ENCODE assay signal across 8 mouse cellular contexts in the genomic region with DNA sequence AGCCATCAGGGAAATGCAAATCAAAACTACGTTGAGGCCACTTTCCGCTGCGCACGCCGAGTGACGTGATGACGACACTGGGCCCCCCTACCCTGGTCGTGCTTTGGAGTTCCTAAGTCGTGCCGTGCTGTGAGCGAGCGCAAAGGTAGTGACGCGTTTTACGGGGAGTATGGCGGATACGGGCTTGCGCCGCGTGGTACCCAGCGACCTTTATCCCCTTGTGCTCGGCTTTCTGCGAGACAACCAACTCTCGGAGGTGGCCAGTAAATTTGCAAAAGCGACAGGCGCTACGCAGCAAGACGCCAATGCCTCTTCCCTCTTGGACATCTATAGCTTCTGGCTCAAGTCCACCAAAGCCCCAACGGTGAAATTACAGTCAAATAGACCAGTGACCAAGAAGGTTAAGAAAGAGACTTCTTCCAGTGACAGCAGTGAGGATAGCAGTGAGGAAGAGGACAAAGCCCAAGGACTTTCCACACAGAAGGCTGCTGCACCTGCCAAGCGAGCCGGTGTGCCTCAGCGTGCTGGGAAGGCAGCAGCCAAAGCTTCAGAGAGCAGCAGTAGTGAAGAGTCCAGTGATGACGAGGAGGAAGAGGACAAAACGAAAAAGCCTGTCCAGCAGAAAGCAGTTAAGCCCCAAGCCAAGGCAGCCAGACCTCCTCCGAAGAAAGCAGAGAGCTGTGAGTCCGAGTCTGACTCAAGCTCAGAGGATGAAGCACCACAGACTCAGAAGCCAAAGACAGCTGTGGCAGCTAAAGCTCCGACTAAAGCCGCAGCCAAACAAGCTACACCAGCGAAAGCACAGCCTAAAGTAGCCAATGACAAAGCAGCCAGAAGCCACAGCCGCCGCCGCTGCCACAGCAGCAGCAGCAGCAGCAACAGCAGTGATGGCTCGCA.
DNase-seq lines count a peak whose midpoint lies in the region; ATAC-seq and TF ChIP-seq lines count a peak whose summit lies in the region.

No protein-coding gene starts in this region.

- ATAC-seq in embryonic facial prominence, embryonic 11.5 days (replicated peaks; ENCODE audit: insufficient number of reproducible peaks, low FRiP score, low TSS enrichment, low read depth), result peak; percentile 88
- ATAC-seq in heart, embryonic 14.5 days (ENCODE audit: insufficient number of reproducible peaks, insufficient read depth, low FRiP score, low read depth), result no peak
- peak; percentile 42; the same call in 1 of the 2 replicates for ATAC-seq in lung, embryonic 15.5 days (ENCODE audit: borderline replicate concordance, extremely low read depth, low FRiP score, low TSS enrichment)

- H3K4me1 ChIP-seq in CH12.LX (ENCODE audit: control insufficient read depth in 1 of 2, insufficient read depth in 2 of 2), result peaks cover 0 to 3% of the 10 kb centered on the region in 2 experiments; a peak in 1 of 4 replicates
- no peaks in the 10 kb centered on the region for H3K4me1 ChIP-seq in embryonic facial prominence, embryonic 11.5 days (ENCODE audit: control insufficient read depth, insufficient read depth, low read length)
- H3K4me1 ChIP-seq in heart, embryonic 14.5 days (ENCODE audit: control insufficient read depth in 2 of 2, insufficient read depth in 2 of 2, low read length in 2 of 2), result no peaks in the 10 kb centered on the region
- no peaks in the 10 kb centered on the region for H3K4me1 ChIP-seq in lung, embryonic 15.5 days

- no peaks in the 10 kb centered on the region for H3K36me3 ChIP-seq in CH12.LX (replicated peaks in 1 of 2; ENCODE audit: control insufficient read depth in 1 of 2, insufficient read depth in 1 of 2, low read length in 1 of 2)
- no peaks in the 10 kb centered on the region for H3K36me3 ChIP-seq in embryonic facial prominence, embryonic 11.5 days (replicated peaks; ENCODE audit: control insufficient read depth, insufficient read depth, low read depth, low read length)
- H3K36me3 ChIP-seq in heart, embryonic 14.5 days (ENCODE audit: control insufficient read depth, insufficient read depth, low read length), result no peaks in the 10 kb centered on the region
- no peaks in the 10 kb centered on the region for H3K36me3 ChIP-seq in lung, embryonic 15.5 days

- no peaks in the 10 kb centered on the region for H3K27me3 ChIP-seq in CH12.LX (replicated peaks)
- H3K27me3 ChIP-seq in embryonic facial prominence, embryonic 11.5 days (ENCODE audit: control insufficient read depth, insufficient read depth, low read length), result no peaks in the 10 kb centered on the region
- no peaks in the 10 kb centered on the region for H3K27me3 ChIP-seq in heart, embryonic 14.5 days (ENCODE audit: control insufficient read depth, insufficient read depth, low read length)
- H3K27me3 ChIP-seq in lung, embryonic 15.5 days, result no peaks in the 10 kb centered on the region

- no peak for TF ChIP-seq RAD21 in CH12.LX (IDR thresholded peaks at IDR 0.05; ENCODE audit: low read depth, low read length)

- no peaks in the 10 kb centered on the region; the same call in 1 of the 2 replicates for H3K79me2 ChIP-seq in CH12.LX (replicated peaks; ENCODE audit: control insufficient read depth, extremely low read depth, insufficient read depth, poor library complexity, severe bottlenecking)

- peak overlapping the region; percentile 53 for H3K9ac ChIP-seq in CH12.LX (ENCODE audit: insufficient read depth, low read depth)
- H3K9ac ChIP-seq in embryonic facial prominence, embryonic 11.5 days (replicated peaks; ENCODE audit: low read length), result peak overlapping the region; percentile 18
- H3K9ac ChIP-seq in heart, embryonic 14.5 days (ENCODE audit: low read length), result peak overlapping the region; percentile 31; the same call in 1 of the 2 replicates
- no peak overlapping the region for H3K9ac ChIP-seq in lung, embryonic 15.5 days

- peak; percentile 65 for TF ChIP-seq POLR2A in CH12.LX (IDR thresholded peaks at IDR 0.05; ENCODE audit: low read depth, low read length)

- DNase-seq in CH12.LX (ENCODE audit: extremely low read depth), result no peak
- DNase-seq in adrenal gland, adult 8-10 months, result peak; percentile 4
- peak; percentile 71 for DNase-seq in embryonic facial prominence, embryonic 11.5 days (ENCODE audit: low spot score)
- DNase-seq in layer of hippocampus, adult 9-11 months, result peak; percentile 45
- peak; percentile 78 for DNase-seq in retina, postnatal 1 day
- no peak for DNase-seq in spleen, postnatal 36 days (ENCODE audit: low spot score in 2 of 2)

- no peak for TF ChIP-seq CTCF in CH12.LX (conservative IDR thresholded peaks at IDR 0.05 in 1 of 2, IDR thresholded peaks at IDR 0.05 in 1 of 2; ENCODE audit: low read depth in 2 of 2, low read length in 2 of 2)

- peak overlapping the region in 2 of 3 experiments; percentile 10 to 59 for H3K4me3 ChIP-seq in CH12.LX (replicated peaks in 1 of 3; ENCODE audit: low read depth in 2 of 3, low read length in 2 of 3, poor library complexity in 1 of 3)
- H3K4me3 ChIP-seq in embryonic facial prominence, embryonic 11.5 days (ENCODE audit: low read depth, low read length), result peak overlapping the region; percentile 40
- peak overlapping the region; percentile 42 to 60 for H3K4me3 ChIP-seq in heart, embryonic 14.5 days (ENCODE audit: control insufficient read depth in 1 of 2, insufficient read depth in 1 of 2, low read depth in 1 of 2, low read length in 2 of 2)
- peak overlapping the region; percentile 38 for H3K4me3 ChIP-seq in lung, embryonic 15.5 days

- in situ Hi-C loops in CH12.LX (cut with MboI; ENCODE audit: low pct_ligation_motif_present, low pct_unique_long_range_greater_than_20kb, low sequenced_read_pairs), result no loop called here

- dilution Hi-C loops in CH12.LX (cut with MboI; ENCODE audit: extremely low pct_ligation_motif_present, extremely low pct_unique_long_range_greater_than_20kb, low sequenced_read_pairs), result no loop called here

- TF ChIP-seq EP300 in CH12.LX (IDR thresholded peaks at IDR 0.05; ENCODE audit: low read length), result no peak

- 19% methylated on average over 43 of the region's 43 CpGs for WGBS in embryonic facial prominence, embryonic 11.5 days
- WGBS in heart, embryonic 14.5 days, result 21% methylated on average over 43 of the region's 43 CpGs
- WGBS in lung, embryonic 15.5 days, result 21% methylated on average over 43 of the region's 43 CpGs

- no peaks in the 10 kb centered on the region for H3K9me3 ChIP-seq in CH12.LX (replicated peaks; ENCODE audit: low read length)
- H3K9me3 ChIP-seq in embryonic facial prominence, embryonic 11.5 days (replicated peaks; ENCODE audit: control insufficient read depth, low read length), result no peaks in the 10 kb centered on the region
- H3K9me3 ChIP-seq in heart, embryonic 14.5 days (ENCODE audit: control insufficient read depth, low read length), result no peaks in the 10 kb centered on the region
- H3K9me3 ChIP-seq in lung, embryonic 15.5 days, result no peaks in the 10 kb centered on the region

- H3K4me2 ChIP-seq in CH12.LX (ENCODE audit: insufficient read depth, low read depth, poor library complexity, severe bottlenecking), result peak overlapping the region; percentile 52
- H3K4me2 ChIP-seq in embryonic facial prominence, embryonic 11.5 days (ENCODE audit: low read depth, low read length), result peak overlapping the region; percentile 67
- H3K4me2 ChIP-seq in heart, embryonic 14.5 days (ENCODE audit: low read length), result peak overlapping the region; percentile 75
- H3K4me2 ChIP-seq in lung, embryonic 15.5 days, result peak overlapping the region; percentile 66

- no peak overlapping the region for H3K27ac ChIP-seq in CH12.LX (ENCODE audit: insufficient read depth, low read depth)
- H3K27ac ChIP-seq in embryonic facial prominence, embryonic 11.5 days (replicated peaks; ENCODE audit: low read depth, low read length), result no peak overlapping the region
- no peak overlapping the region for H3K27ac ChIP-seq in heart, embryonic 14.5 days (replicated peaks in 1 of 2; ENCODE audit: control insufficient read depth in 1 of 2, insufficient read depth in 1 of 2, low read depth in 2 of 2, low read length in 2 of 2)
- H3K27ac ChIP-seq in lung, embryonic 15.5 days, result no peak overlapping the region

TF ChIP-seq in CH12.LX, 34 proteins besides CTCF, POLR2A, EP300 and RAD21:
- TF ChIP-seq IRF4 (IDR thresholded peaks at IDR 0.05; ENCODE audit: low read depth, low read length), result peak; percentile 18; the same call in 1 of the 2 replicates
- TF ChIP-seq ETS1 (conservative IDR thresholded peaks at IDR 0.05; ENCODE audit: low read depth, low read length), result no peak
- TF ChIP-seq NELFE (IDR thresholded peaks at IDR 0.05; ENCODE audit: low read depth, low read length), result 0 out of 2 replicates have a peak, but pooled peaks have one; percentile 25
- TF ChIP-seq BHLHE40 (IDR thresholded peaks at IDR 0.05; ENCODE audit: low read depth, low read length), result peak; percentile 31; the same call in 1 of the 2 replicates
- peak; percentile 59 for TF ChIP-seq NRF1 (IDR thresholded peaks at IDR 0.05; ENCODE audit: low read depth, low read length)
- TF ChIP-seq HCFC1 (IDR thresholded peaks at IDR 0.05; ENCODE audit: low read depth, low read length), result peak; percentile 41
- peak; percentile 24; the same call in 1 of the 2 replicates for TF ChIP-seq ELF1 (IDR thresholded peaks at IDR 0.05; ENCODE audit: low read depth, low read length)
- no peak for TF ChIP-seq PAX5 (IDR thresholded peaks at IDR 0.05; ENCODE audit: low read length)
- no peak for TF ChIP-seq USF2 (conservative IDR thresholded peaks at IDR 0.05; ENCODE audit: low read depth, low read length)
- no peak for TF ChIP-seq MEF2A (IDR thresholded peaks at IDR 0.05; ENCODE audit: borderline replicate concordance, low read depth, low read length)

Comparison
In these comparisons a context has a peak if more than half of its experiments do, and no peak if none do; other contexts are left out.
1. DNase-seq: peak in adrenal gland, adult 8-10 months (single experiment), embryonic facial prominence, embryonic 11.5 days (single experiment), layer of hippocampus, adult 9-11 months (single experiment) and retina, postnatal 1 day (single experiment); none in CH12.LX (single experiment) and spleen, postnatal 36 days (0 of 2).
2. Peak in every context shown above with its lines, with median percentiles within 50 percentile points of each other: H3K4me2 ChIP-seq and H3K4me3 ChIP-seq.